Mouse (Mus musculus) effector memory CD4-positive, alpha-beta T cell, adult 5 months (primary cell): ENCODE measurements around the gene Phldb1. TPM values are rescaled to one million over a fixed set of nuclear protein-coding genes. Genes with fewer than 3 reads are reported as not detected.

Experiments
- polyA plus RNA-seq: library from polyadenylated mRNA; unstranded; fragments of 100-300 nt; shearing (Covaris generic); gene quantifications from one replicate; pipeline ENCODE4 v1.2.1, GENCODE M21; 2017

The Phldb1 gene
- 2.0 TPM for polyA plus RNA-seq

GRCm38 (mm10) chr9:44734524-44735494 lies at the start of gene Phldb1:
Phldb1 (minus strand) TSS chr9:44735198.

GRCm38 (mm10) chr9:44767101-44768028 lies 32.4 kb upstream of the Phldb1 start, which contains the start of the genes Arcn1 and Ift46:
Arcn1 (minus strand) TSS chr9:44767845.
Ift46 (plus strand) TSS chr9:44767908.

GRCm38 (mm10) chr9:44673005-44673404 lies 62.0 kb downstream of the Phldb1 start, which contains the start of gene Treh:
Treh (plus strand) TSS chr9:44673233.

Other genes starting within 250 kb of the Phldb1 start
- gene Cxcr5, start 173.3 kb downstream of the Phldb1 start, polyA plus RNA-seq, result 125 TPM
- 71.9 TPM for gene Ddx6, start 130.3 kb downstream of the Phldb1 start, polyA plus RNA-seq
- not detected for gene Treh, start 62.0 kb downstream of the Phldb1 start, polyA plus RNA-seq
- gene Arcn1, start 32.6 kb upstream of the Phldb1 start, polyA plus RNA-seq, result 132 TPM
- 19.3 TPM for gene Ift46, start 32.7 kb upstream of the Phldb1 start, polyA plus RNA-seq
- gene Tmem25, start 64.1 kb upstream of the Phldb1 start, polyA plus RNA-seq, result not detected
- gene Ttc36, start 67.9 kb upstream of the Phldb1 start, polyA plus RNA-seq, result not detected
- gene Kmt2a, start 146.1 kb upstream of the Phldb1 start, polyA plus RNA-seq, result 83.9 TPM
- gene Atp5l, start 185.5 kb upstream of the Phldb1 start, polyA plus RNA-seq, result 271 TPM
- gene Ube4a, start 230.4 kb upstream of the Phldb1 start, polyA plus RNA-seq, result 35.7 TPM
- gene Cd3g, start 245.2 kb upstream of the Phldb1 start, polyA plus RNA-seq, result 762 TPM
- gene Cd3d, start 246.6 kb upstream of the Phldb1 start, polyA plus RNA-seq, result 472 TPM